Mouse (Mus musculus) liver, embryonic 15.5 days (tissue): ENCODE measurements around the gene Hoxa7. TPM values are rescaled to one million over a fixed set of nuclear protein-coding genes. Genes with fewer than 3 reads are reported as not detected.

ENCODE experiments used
- ATAC-seq: fragments of 200-750 bp; cut with Nextera tagmentation; 2 replicates; pipeline ENCODE4 v1.8.0; 2017; ENCODE audit warnings: moderate number of reproducible peaks, mild to moderate bottlenecking, moderate library complexity; ENCODE audit not compliant: insufficient read depth
- H3K27ac ChIP-seq: fragments of 300-500 bp; sonication (generic); replicated peaks from 2 replicates; pipeline ENCODE4 v1.5.1; 2015; ENCODE audit warnings: mild to moderate bottlenecking, inconsistent platforms
- H3K27me3 ChIP-seq: fragments of 300-500 bp; sonication (generic); 2 replicates; pipeline ENCODE4 v1.6.1; 2015; ENCODE audit warnings: mild to moderate bottlenecking, inconsistent platforms
- H3K36me3 ChIP-seq: fragments of 300-500 bp; sonication (generic); replicated peaks from 2 replicates; pipeline ENCODE4 v1.6.1; 2015; ENCODE audit warnings: moderate library complexity, mild to moderate bottlenecking, inconsistent platforms
- H3K4me1 ChIP-seq: fragments of 300-500 bp; sonication (generic); replicated peaks from 2 replicates; pipeline ENCODE4 v1.6.1; 2015; ENCODE audit warnings: inconsistent platforms
- H3K4me2 ChIP-seq: fragments of 300-500 bp; sonication (generic); 2 replicates; pipeline ENCODE4 v1.6.1; 2015; ENCODE audit warnings: moderate library complexity, mild to moderate bottlenecking, inconsistent platforms
- H3K4me3 ChIP-seq: fragments of 300-500 bp; sonication (generic); replicated peaks from 2 replicates; pipeline ENCODE4 v1.5.1; 2015; ENCODE audit warnings: mild to moderate bottlenecking, inconsistent platforms
- H3K9ac ChIP-seq: fragments of 300-500 bp; sonication (generic); 2 replicates; pipeline ENCODE4 v1.6.1; 2015; ENCODE audit warnings: moderate library complexity, mild to moderate bottlenecking, inconsistent platforms
- H3K9me3 ChIP-seq: fragments of 300-500 bp; sonication (generic); replicated peaks from 2 replicates; pipeline ENCODE4 v1.6.1; 2016; ENCODE audit warnings: inconsistent platforms
- WGBS: fragments of 180-500 bp; shearing (Covaris S2); methylation state at CpG from one replicate; pipeline ENCODE4 v1.1.7; 2015; ENCODE audit warnings: mixed read lengths; ENCODE audit not compliant: insufficient replicate concordance; 5-methylcytosine and 5-hydroxymethylcytosine counted together
- polyA plus RNA-seq: library from polyadenylated mRNA; unstranded; fragments of >200 nt; fragmentation: Nextera tagmentation; extraction: Ambion mirVana; gene quantifications from 2 replicates; pipeline ENCODE4 v1.2.1, GENCODE M21; 2015

Hoxa7 gene
- polyA plus RNA-seq, 1 experiment from 2014 or later = 0.37 TPM

DNA sequence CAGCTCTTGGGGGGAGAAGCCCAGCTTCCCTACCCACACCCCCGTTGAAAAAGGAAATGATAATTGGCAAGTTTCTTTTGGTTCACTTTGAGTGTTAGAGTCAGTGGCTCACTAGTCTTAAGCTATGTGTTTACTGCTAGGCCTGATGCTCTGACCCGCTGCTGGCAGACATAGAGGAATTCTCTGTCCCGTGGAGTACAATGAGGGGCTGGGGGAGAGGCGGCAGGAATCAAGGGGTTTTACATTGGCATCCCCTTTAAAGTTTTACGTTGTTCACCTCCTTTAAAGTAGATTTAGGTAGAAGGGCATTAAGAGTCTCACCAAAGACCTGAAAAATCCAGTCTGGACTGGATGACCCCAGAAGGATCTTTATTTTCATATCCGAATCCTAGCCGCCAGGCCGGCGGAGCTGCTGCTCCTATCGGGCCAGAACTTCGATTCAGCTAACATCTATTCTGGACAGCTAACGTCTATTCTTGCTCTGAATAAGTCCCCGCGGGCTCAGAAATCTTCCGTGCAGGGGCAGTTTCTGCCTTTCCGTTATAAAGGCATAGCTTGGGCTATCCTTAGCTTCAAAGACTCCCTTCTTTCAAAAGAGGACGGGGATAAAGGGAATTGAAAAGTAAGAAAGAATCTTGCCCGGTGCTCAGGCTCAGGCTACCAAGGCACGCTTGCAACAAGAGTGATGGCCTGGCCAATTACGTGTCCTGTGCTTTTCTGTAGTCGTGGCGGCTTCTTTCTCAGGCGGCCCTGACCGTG, 30.5 kb upstream of the Hoxa7 start:
- H3K9ac ChIP-seq = no peak overlapping the region
- H3K36me3 ChIP-seq = no peaks in the 10 kb centered on the region
- H3K4me2 ChIP-seq = no peak overlapping the region
- no peak for ATAC-seq
- H3K4me3 ChIP-seq = no peak overlapping the region
- H3K4me1 ChIP-seq = no peaks in the 10 kb centered on the region
- 3% methylated on average over 24 of the region's 24 CpGs for WGBS
- peaks cover 100% of the 10 kb centered on the region for H3K27me3 ChIP-seq
- H3K27ac ChIP-seq = no peak overlapping the region
- no peaks in the 10 kb centered on the region for H3K9me3 ChIP-seq

DNA sequence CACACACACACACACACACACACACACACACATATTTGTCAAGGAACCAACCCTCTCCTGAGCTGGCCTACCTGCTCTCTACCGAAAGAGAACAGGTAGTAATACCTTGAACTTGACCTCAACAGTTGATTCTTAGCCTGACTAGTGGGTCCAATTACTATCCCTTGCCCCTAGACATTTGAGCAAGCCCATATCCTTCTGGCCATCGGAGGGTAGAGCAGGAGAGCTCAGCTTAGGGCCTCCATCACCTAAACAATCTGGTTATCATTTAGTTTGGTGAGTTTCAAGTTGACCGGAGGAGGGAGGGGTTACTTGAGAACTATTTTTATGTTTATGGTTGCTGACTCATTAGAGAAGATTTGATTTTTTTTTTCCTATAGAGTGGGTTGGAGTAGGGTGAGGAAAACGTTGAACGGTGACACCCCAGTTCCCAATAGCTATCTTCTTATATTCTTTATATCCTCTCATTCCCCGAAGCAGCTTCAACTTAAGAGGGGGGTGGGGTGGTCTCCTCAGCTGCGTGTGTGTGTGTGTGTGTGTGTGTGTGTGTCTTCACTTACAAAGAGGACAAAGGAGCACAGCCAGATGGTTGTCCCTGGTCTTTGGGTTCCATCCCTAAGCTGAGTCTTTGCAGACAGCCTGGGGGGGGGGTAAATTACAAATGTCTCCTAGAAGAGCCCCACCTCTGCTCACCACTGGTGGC, 29.7 kb upstream of the Hoxa7 start:
- Histone ChIP-seq H3K9ac (no peak overlapping the region), H3K4me2 (no peak overlapping the region), H3K27me3 (peaks cover 100% of the 10 kb centered on the region), H3K4me1 (no peaks in the 10 kb centered on the region), H3K36me3 (no peaks in the 10 kb centered on the region), H3K4me3 (no peak overlapping the region), H3K9me3 (no peaks in the 10 kb centered on the region), H3K27ac (no peak overlapping the region)
- 9% methylated on average over 7 of the region's 7 CpGs for WGBS
- no peak for ATAC-seq

GRCm38 (mm10) chr6:52249826-52250225, 28.2 kb upstream of the Hoxa7 start:
- Histone ChIP-seq H3K4me2 (no peak overlapping the region), H3K9me3 (no peaks in the 10 kb centered on the region), H3K4me3 (no peak overlapping the region), H3K27me3 (peaks cover 100% of the 10 kb centered on the region), H3K4me1 (no peaks in the 10 kb centered on the region), H3K27ac (no peak overlapping the region), H3K9ac (no peak overlapping the region), H3K36me3 (no peaks in the 10 kb centered on the region)
- 2% methylated on average over 4 of the region's 4 CpGs for WGBS
- no peak for ATAC-seq

DNA sequence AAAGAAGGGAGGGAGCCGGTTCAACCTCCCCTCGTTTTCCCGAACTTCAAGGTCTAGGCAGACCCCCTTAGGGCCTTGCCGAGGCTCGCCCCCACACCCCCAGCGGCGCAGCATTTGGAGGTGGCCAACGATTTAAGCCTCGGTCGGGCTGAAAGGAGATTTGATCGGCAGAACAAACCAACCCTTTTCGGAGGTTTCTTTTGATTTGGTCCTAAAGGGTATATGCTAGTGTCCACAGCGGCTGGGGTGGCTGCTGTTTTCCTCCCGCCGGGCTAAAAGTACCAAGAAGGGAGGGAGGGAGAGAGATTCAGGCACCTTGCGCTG, 27.7 kb upstream of the Hoxa7 start:
- Histone ChIP-seq H3K36me3 (no peaks in the 10 kb centered on the region), H3K4me2 (no peak overlapping the region), H3K27me3 (peaks cover 100% of the 10 kb centered on the region), H3K27ac (no peak overlapping the region), H3K9ac (no peak overlapping the region), H3K9me3 (no peaks in the 10 kb centered on the region), H3K4me3 (no peak overlapping the region), H3K4me1 (no peaks in the 10 kb centered on the region)
- ATAC-seq = no peak
- under 1% methylated on average over 16 of the region's 16 CpGs for WGBS

GRCm38 (mm10) chr6:52248638-52249414, 27.2 kb upstream of the Hoxa7 start:
- no peak overlapping the region for H3K9ac ChIP-seq
- peaks cover 100% of the 10 kb centered on the region for H3K27me3 ChIP-seq
- H3K27ac ChIP-seq = no peak overlapping the region
- no peaks in the 10 kb centered on the region for H3K36me3 ChIP-seq
- no peak for ATAC-seq
- H3K4me1 ChIP-seq = no peaks in the 10 kb centered on the region
- no peaks in the 10 kb centered on the region for H3K9me3 ChIP-seq
- no peak overlapping the region for H3K4me2 ChIP-seq
- no peak overlapping the region for H3K4me3 ChIP-seq
- 2% methylated on average over 27 of the region's 27 CpGs for WGBS

GRCm38 (mm10) chr6:52247766-52248637, 26.3 kb upstream of the Hoxa7 start:
- Histone ChIP-seq H3K4me2 (no peak overlapping the region), H3K9ac (no peak overlapping the region), H3K4me1 (no peaks in the 10 kb centered on the region), H3K9me3 (no peaks in the 10 kb centered on the region), H3K27me3 (peaks cover 100% of the 10 kb centered on the region), H3K27ac (no peak overlapping the region), H3K4me3 (no peak overlapping the region), H3K36me3 (no peaks in the 10 kb centered on the region)
- 2% methylated on average over 23 of the region's 23 CpGs for WGBS
- ATAC-seq = no peak

GRCm38 (mm10) chr6:52246916-52247315, 25.3 kb upstream of the Hoxa7 start:
- no peak for ATAC-seq
- Histone ChIP-seq H3K4me3 (no peak overlapping the region), H3K4me2 (no peak overlapping the region), H3K9ac (no peak overlapping the region), H3K36me3 (no peaks in the 10 kb centered on the region), H3K27me3 (peaks cover 100% of the 10 kb centered on the region), H3K27ac (no peak overlapping the region), H3K9me3 (no peaks in the 10 kb centered on the region), H3K4me1 (no peaks in the 10 kb centered on the region)
- WGBS = 0% methylated on average over 3 of the region's 3 CpGs

DNA sequence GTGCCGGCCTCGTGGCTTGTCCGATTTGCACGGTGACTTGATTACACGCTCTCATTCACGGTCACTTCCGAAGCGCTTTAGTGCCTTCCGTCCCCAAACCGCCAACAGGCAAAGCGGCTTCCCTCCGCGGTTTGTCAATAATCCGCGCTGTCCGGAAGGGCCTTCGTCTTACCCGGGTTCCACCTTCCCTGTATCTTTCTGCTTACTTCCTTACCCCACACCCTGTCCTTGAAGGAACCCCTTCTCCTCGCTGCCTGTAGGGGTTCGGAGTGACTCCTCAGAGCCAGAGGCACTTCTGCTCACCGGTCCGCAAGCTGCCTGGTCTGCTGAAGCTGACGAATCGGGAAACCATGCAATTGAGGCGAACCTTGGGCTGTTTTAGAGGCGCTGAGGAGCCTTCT, 24.7 kb upstream of the Hoxa7 start:
- Histone ChIP-seq H3K4me3 (no peak overlapping the region), H3K4me2 (no peak overlapping the region)

DNA sequence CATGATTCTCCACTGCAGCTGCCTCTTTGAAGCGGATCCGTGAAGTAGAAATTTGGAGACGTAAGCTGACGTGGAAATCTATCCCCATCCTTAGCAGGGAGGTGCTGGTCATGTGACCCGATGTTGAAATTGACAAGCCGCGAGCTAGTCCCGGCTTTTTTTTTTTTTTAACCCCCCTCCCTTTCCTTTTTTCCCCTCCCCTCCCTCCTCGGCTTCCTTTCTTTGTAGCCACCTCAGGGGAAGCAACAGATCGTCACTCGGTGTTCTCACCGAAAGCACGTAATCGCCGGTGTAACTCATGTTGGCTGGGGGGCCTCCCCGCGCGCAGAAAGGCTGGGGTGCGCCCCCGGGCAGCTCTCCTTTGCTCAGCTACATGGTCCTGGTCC, 24.1 kb upstream of the Hoxa7 start, which contains the start of gene Hoxa11:
Gene Hoxa11 (minus strand): TSS at position 54 of the 386 bp plus-strand sequence.
- peaks cover 100% of the 10 kb centered on the region for H3K27me3 ChIP-seq
- H3K9ac ChIP-seq = no peak within 1 kb of the TSS
- H3K4me2 ChIP-seq = no peak within 1 kb of the TSS
- no peaks in the 10 kb centered on the region for H3K4me1 ChIP-seq
- H3K9me3 ChIP-seq = no peaks in the 10 kb centered on the region
- ATAC-seq = no peak
- under 1% methylated on average over 20 of the region's 20 CpGs for WGBS
- H3K27ac ChIP-seq = no peak within 1 kb of the TSS
- H3K4me3 ChIP-seq = no peak within 1 kb of the TSS
- no peaks in the 10 kb centered on the region for H3K36me3 ChIP-seq

More for the DNA sequence above, 24.7 kb upstream of the Hoxa7 start:
- no peaks in the 10 kb centered on the region for H3K9me3 ChIP-seq
- H3K4me1 ChIP-seq = no peaks in the 10 kb centered on the region
- H3K9ac ChIP-seq = no peak overlapping the region
- H3K36me3 ChIP-seq = no peaks in the 10 kb centered on the region
- 2% methylated on average over 26 of the region's 26 CpGs for WGBS
- H3K27me3 ChIP-seq = peaks cover 100% of the 10 kb centered on the region
- H3K27ac ChIP-seq = no peak overlapping the region
- no peak for ATAC-seq

GRCm38 (mm10) chr6:52245040-52245756, 23.5 kb upstream of the Hoxa7 start:
- no peak for ATAC-seq
- H3K4me2 ChIP-seq = no peak overlapping the region

More at GRCm38 (mm10) chr6:52245040-52245756, 23.5 kb upstream of the Hoxa7 start:
- no peak overlapping the region for H3K4me3 ChIP-seq
- H3K9ac ChIP-seq = no peak overlapping the region
- H3K36me3 ChIP-seq = no peaks in the 10 kb centered on the region
- no peaks in the 10 kb centered on the region for H3K4me1 ChIP-seq
- 1% methylated on average over 70 of the region's 71 CpGs for WGBS
- no peaks in the 10 kb centered on the region for H3K9me3 ChIP-seq
- no peak overlapping the region for H3K27ac ChIP-seq
- peaks cover 100% of the 10 kb centered on the region for H3K27me3 ChIP-seq
